Mouse (Mus musculus): Measurements from ENCODE around the gene Bmp7. TPM values are rescaled to one million over a fixed set of nuclear protein-coding genes. Genes with fewer than 3 reads are reported as not detected.
A peak's percentile ranks its signal among the peaks of the same experiment; 100 is the strongest.

The Bmp7 gene
- polyA plus RNA-seq, 1 experiment = 15.4 TPM

- Histone ChIP-seq H3K36me3 (ENCODE audit: control insufficient read depth, insufficient read depth, low read length, poor library complexity, severe bottlenecking) (no peaks in the 10 kb centered on the region), H3K9ac (ENCODE audit: low read depth, poor library complexity, severe bottlenecking) (no peak overlapping the region), H3K9me3 (replicated peaks; ENCODE audit: control insufficient read depth, insufficient read depth, low read length, poor library complexity, severe bottlenecking) (no peaks in the 10 kb centered on the region), H3K27ac (ENCODE audit: insufficient read depth, low read length) (no peak overlapping the region), H3K27me3 (ENCODE audit: control insufficient read depth, insufficient read depth, low read length, poor library complexity, severe bottlenecking) (no peaks in the 10 kb centered on the region), H3K4me1 (ENCODE audit: control insufficient read depth, insufficient read depth, low read length) (no peaks in the 10 kb centered on the region), H3K4me3 (ENCODE audit: low read depth, low read length) (no peak overlapping the region)
- TF ChIP-seq EP300 (IDR thresholded peaks at IDR 0.05; ENCODE audit: insufficient read depth, low read depth, low read length) = no peak
- no peak for TF ChIP-seq POLR2A (IDR thresholded peaks at IDR 0.05; ENCODE audit: insufficient read depth, low read length)
- TF ChIP-seq CTCF (IDR thresholded peaks at IDR 0.05; ENCODE audit: low read depth, low read length) = no peak
Observed at GRCm38 (mm10) chr2:172840905-172841750, 99.0 kb downstream of the Bmp7 start.

GRCm38 (mm10) chr2:172839317-172839980 is 100.7 kb downstream of the Bmp7 start:
- H3K27ac ChIP-seq (ENCODE audit: insufficient read depth, low read length) = no peak overlapping the region
- TF ChIP-seq POLR2A (IDR thresholded peaks at IDR 0.05; ENCODE audit: insufficient read depth, low read length) (no peak), EP300 (IDR thresholded peaks at IDR 0.05; ENCODE audit: insufficient read depth, low read depth, low read length) (no peak), CTCF (IDR thresholded peaks at IDR 0.05; ENCODE audit: low read depth, low read length) (no peak)
- H3K4me1 ChIP-seq (ENCODE audit: control insufficient read depth, insufficient read depth, low read length) = no peaks in the 10 kb centered on the region

GRCm38 (mm10) chr2:172836516-172836915 is 103.6 kb downstream of the Bmp7 start:
- H3K4me3 ChIP-seq (ENCODE audit: low read depth, low read length) = no peak overlapping the region
- H3K9ac ChIP-seq (ENCODE audit: low read depth, poor library complexity, severe bottlenecking) = no peak overlapping the region
- TF ChIP-seq POLR2A (IDR thresholded peaks at IDR 0.05; ENCODE audit: insufficient read depth, low read length) (no peak), CTCF (IDR thresholded peaks at IDR 0.05; ENCODE audit: low read depth, low read length) (no peak), EP300 (IDR thresholded peaks at IDR 0.05; ENCODE audit: insufficient read depth, low read depth, low read length) (no peak)
- no peaks in the 10 kb centered on the region for H3K27me3 ChIP-seq (ENCODE audit: control insufficient read depth, insufficient read depth, low read length, poor library complexity, severe bottlenecking)
- no peak overlapping the region for H3K27ac ChIP-seq (ENCODE audit: insufficient read depth, low read length)
- H3K4me1 ChIP-seq (ENCODE audit: control insufficient read depth, insufficient read depth, low read length) = no peaks in the 10 kb centered on the region
- no peaks in the 10 kb centered on the region for H3K36me3 ChIP-seq (ENCODE audit: control insufficient read depth, insufficient read depth, low read length, poor library complexity, severe bottlenecking)
- H3K9me3 ChIP-seq (replicated peaks; ENCODE audit: control insufficient read depth, insufficient read depth, low read length, poor library complexity, severe bottlenecking) = no peaks in the 10 kb centered on the region

More at GRCm38 (mm10) chr2:172839317-172839980, 100.7 kb downstream of the Bmp7 start:
- H3K9me3 ChIP-seq (replicated peaks; ENCODE audit: control insufficient read depth, insufficient read depth, low read length, poor library complexity, severe bottlenecking) = no peaks in the 10 kb centered on the region
- no peaks in the 10 kb centered on the region for H3K27me3 ChIP-seq (ENCODE audit: control insufficient read depth, insufficient read depth, low read length, poor library complexity, severe bottlenecking)
- H3K36me3 ChIP-seq (ENCODE audit: control insufficient read depth, insufficient read depth, low read length, poor library complexity, severe bottlenecking) = no peaks in the 10 kb centered on the region
- H3K4me3 ChIP-seq (ENCODE audit: low read depth, low read length) = no peak overlapping the region
- no peak overlapping the region for H3K9ac ChIP-seq (ENCODE audit: low read depth, poor library complexity, severe bottlenecking)

GRCm38 (mm10) chr2:172833196-172833595 is 106.9 kb downstream of the Bmp7 start:
- no peak overlapping the region for H3K4me3 ChIP-seq (ENCODE audit: low read depth, low read length)
- no peak for TF ChIP-seq POLR2A (IDR thresholded peaks at IDR 0.05; ENCODE audit: insufficient read depth, low read length)
- TF ChIP-seq CTCF (IDR thresholded peaks at IDR 0.05; ENCODE audit: low read depth, low read length) = no peak
- TF ChIP-seq EP300 (IDR thresholded peaks at IDR 0.05; ENCODE audit: insufficient read depth, low read depth, low read length) = no peak
- no peaks in the 10 kb centered on the region for H3K27me3 ChIP-seq (ENCODE audit: control insufficient read depth, insufficient read depth, low read length, poor library complexity, severe bottlenecking)
- no peaks in the 10 kb centered on the region for H3K36me3 ChIP-seq (ENCODE audit: control insufficient read depth, insufficient read depth, low read length, poor library complexity, severe bottlenecking)
- H3K9ac ChIP-seq (ENCODE audit: low read depth, poor library complexity, severe bottlenecking) = no peak overlapping the region
- no peaks in the 10 kb centered on the region for H3K4me1 ChIP-seq (ENCODE audit: control insufficient read depth, insufficient read depth, low read length)
- no peak overlapping the region for H3K27ac ChIP-seq (ENCODE audit: insufficient read depth, low read length)
- no peaks in the 10 kb centered on the region for H3K9me3 ChIP-seq (replicated peaks; ENCODE audit: control insufficient read depth, insufficient read depth, low read length, poor library complexity, severe bottlenecking)

- H3K36me3 ChIP-seq (ENCODE audit: control insufficient read depth, insufficient read depth, low read length, poor library complexity, severe bottlenecking) = no peaks in the 10 kb centered on the region
- peak; percentile 87 for TF ChIP-seq CTCF (IDR thresholded peaks at IDR 0.05; ENCODE audit: low read depth, low read length)
- TF ChIP-seq EP300 (IDR thresholded peaks at IDR 0.05; ENCODE audit: insufficient read depth, low read depth, low read length) = no peak
- no peak overlapping the region for H3K4me3 ChIP-seq (ENCODE audit: low read depth, low read length)
- H3K4me1 ChIP-seq (ENCODE audit: control insufficient read depth, insufficient read depth, low read length) = peaks cover 7% of the 10 kb centered on the region
- H3K27me3 ChIP-seq (ENCODE audit: control insufficient read depth, insufficient read depth, low read length, poor library complexity, severe bottlenecking) = no peaks in the 10 kb centered on the region
- no peak overlapping the region for H3K9ac ChIP-seq (ENCODE audit: low read depth, poor library complexity, severe bottlenecking)
- no peak overlapping the region for H3K27ac ChIP-seq (ENCODE audit: insufficient read depth, low read length)
- no peaks in the 10 kb centered on the region for H3K9me3 ChIP-seq (replicated peaks; ENCODE audit: control insufficient read depth, insufficient read depth, low read length, poor library complexity, severe bottlenecking)
Observed at GRCm38 (mm10) chr2:172831762-172832161, 108.4 kb downstream of the Bmp7 start.

GRCm38 (mm10) chr2:172831133-172831532 is 109.0 kb downstream of the Bmp7 start:
- H3K4me1 ChIP-seq (ENCODE audit: control insufficient read depth, insufficient read depth, low read length) = peaks cover 7% of the 10 kb centered on the region
- peak; percentile 99 for TF ChIP-seq CTCF (IDR thresholded peaks at IDR 0.05; ENCODE audit: low read depth, low read length)
- TF ChIP-seq POLR2A (IDR thresholded peaks at IDR 0.05; ENCODE audit: insufficient read depth, low read length) = no peak
- no peak for TF ChIP-seq EP300 (IDR thresholded peaks at IDR 0.05; ENCODE audit: insufficient read depth, low read depth, low read length)

More at GRCm38 (mm10) chr2:172831133-172831532, 109.0 kb downstream of the Bmp7 start:
- H3K27ac ChIP-seq (ENCODE audit: insufficient read depth, low read length) = no peak overlapping the region
- no peaks in the 10 kb centered on the region for H3K36me3 ChIP-seq (ENCODE audit: control insufficient read depth, insufficient read depth, low read length, poor library complexity, severe bottlenecking)
- no peak overlapping the region for H3K4me3 ChIP-seq (ENCODE audit: low read depth, low read length)
- no peaks in the 10 kb centered on the region for H3K27me3 ChIP-seq (ENCODE audit: control insufficient read depth, insufficient read depth, low read length, poor library complexity, severe bottlenecking)
- H3K9ac ChIP-seq (ENCODE audit: low read depth, poor library complexity, severe bottlenecking) = no peak overlapping the region
- no peaks in the 10 kb centered on the region for H3K9me3 ChIP-seq (replicated peaks; ENCODE audit: control insufficient read depth, insufficient read depth, low read length, poor library complexity, severe bottlenecking)

Measured in ES-Bruce4 (cell line).